Mouse (Mus musculus) kidney, adult 2 months (tissue): ENCODE results near the gene Srgap1. TPM values are rescaled to one million over a fixed set of nuclear protein-coding genes. Genes with fewer than 3 reads are reported as not detected.
A peak's percentile ranks its signal among the peaks of the same experiment; 100 is the strongest.

Experiments used
- DNase-seq: peaks from one replicate; pipeline ENCODE4 v3.0.0; 2021
- H3K27ac ChIP-seq: fragments of 200-500 bp; 2 replicates; pipeline ENCODE4 v1.5.1; 2012; ENCODE audit warnings: low read depth, low read length, control low read depth, inconsistent platforms; ENCODE audit not compliant: insufficient read depth
- H3K27me3 ChIP-seq: fragments of 200-500 bp; replicated peaks from 2 replicates; pipeline ENCODE4 v1.6.1; 2012; ENCODE audit warnings: mild to moderate bottlenecking, moderate library complexity, low read length, inconsistent platforms; ENCODE audit not compliant: control insufficient read depth, insufficient read depth
- H3K36me3 ChIP-seq: fragments of 200-500 bp; 2 replicates; pipeline ENCODE4 v1.6.1; 2012; ENCODE audit warnings: mild to moderate bottlenecking, moderate library complexity, low read length, inconsistent platforms; ENCODE audit not compliant: control insufficient read depth, insufficient read depth
- H3K4me1 ChIP-seq: fragments of 200-500 bp; 2 replicates; pipeline ENCODE4 v1.6.1; 2011; ENCODE audit warnings: low read length; ENCODE audit not compliant: control insufficient read depth, insufficient read depth
- H3K4me3 ChIP-seq: fragments of 200-500 bp; 2 replicates; pipeline ENCODE4 v1.5.1; 2011; ENCODE audit warnings: mild to moderate bottlenecking, low read depth, low read length, control low read depth; ENCODE audit not compliant: insufficient read depth
- CTCF ChIP-seq: fragments of 200-500 bp; conservative IDR thresholded peaks from 2 replicates; pipeline ENCODE4 v1.5.1; 2011; ENCODE audit warnings: low read depth, mild to moderate bottlenecking, control low read depth, low read length, moderate library complexity, mixed read lengths; ENCODE audit not compliant: insufficient read depth, insufficient read length
- POLR2A ChIP-seq: fragments of 200-500 bp; IDR thresholded peaks from one replicate; pipeline ENCODE4 v1.6.1; 2011; ENCODE audit warnings: low read depth, low read length, control low read depth
- WGBS: fragments of 180-500 bp; shearing (Covaris S2); methylation state at CpG from one replicate; pipeline ENCODE4 v1.1.7; 2018; 5-methylcytosine and 5-hydroxymethylcytosine counted together
- polyA plus RNA-seq: library from polyadenylated mRNA; depleted of rRNA; stranded (reverse); fragments of >200 nt; gene quantifications from 2 replicates; pipeline ENCODE4 v1.2.3, GENCODE M21; 2012

Gene Srgap1
- polyA plus RNA-seq, 1 experiment = 3.4 TPM

- no peak overlapping the region for H3K27ac ChIP-seq
- H3K27me3 ChIP-seq = no peaks in the 10 kb centered on the region
- no peaks in the 10 kb centered on the region for H3K36me3 ChIP-seq
- H3K4me1 ChIP-seq = no peaks in the 10 kb centered on the region
- no peak overlapping the region for H3K4me3 ChIP-seq
- DNase-seq = no peak
- 75% methylated on average over 5 of the region's 5 CpGs for WGBS
- no peak for TF ChIP-seq POLR2A
- TF ChIP-seq CTCF = no peak
These were observed 13.8 kb downstream of the Srgap1 start for GRCm38 (mm10) chr10:122033271-122033670.

- Histone ChIP-seq H3K4me3 (no peak overlapping the region), H3K4me1 (no peaks in the 10 kb centered on the region), H3K36me3 (no peaks in the 10 kb centered on the region), H3K27ac (no peak overlapping the region), H3K27me3 (no peaks in the 10 kb centered on the region)
- WGBS = 78% methylated on average over 5 of the region's 5 CpGs
- DNase-seq = no peak
- TF ChIP-seq POLR2A = no peak
- no peak for TF ChIP-seq CTCF
These were observed 16.7 kb downstream of the Srgap1 start for GRCm38 (mm10) chr10:122030420-122030819.

- Histone ChIP-seq H3K4me3 (no peak overlapping the region), H3K27ac (no peak overlapping the region), H3K36me3 (no peaks in the 10 kb centered on the region), H3K27me3 (no peaks in the 10 kb centered on the region), H3K4me1 (no peaks in the 10 kb centered on the region)
- TF ChIP-seq POLR2A (no peak), CTCF (no peak)
- WGBS = 17% methylated on average over 7 of the region's 7 CpGs
- peak; percentile 30 for DNase-seq
These were observed 17.4 kb downstream of the Srgap1 start for GRCm38 (mm10) chr10:122029738-122030137.

GRCm38 (mm10) chr10:122025198-122025597 is 21.9 kb downstream of the Srgap1 start:
- Histone ChIP-seq H3K27me3 (no peaks in the 10 kb centered on the region), H3K4me3 (no peak overlapping the region), H3K4me1 (no peaks in the 10 kb centered on the region), H3K27ac (no peak overlapping the region), H3K36me3 (no peaks in the 10 kb centered on the region)
- no peak for DNase-seq
- 94% methylated on average over 6 of the region's 6 CpGs for WGBS
- TF ChIP-seq POLR2A = no peak
- no peak for TF ChIP-seq CTCF

- H3K27me3 ChIP-seq = no peaks in the 10 kb centered on the region
- TF ChIP-seq POLR2A (no peak), CTCF (no peak)
- no peaks in the 10 kb centered on the region for H3K36me3 ChIP-seq
- H3K27ac ChIP-seq = no peak overlapping the region
- DNase-seq = no peak
- 0 out of 2 replicates have a peak, but pooled peaks cover 4% of the 10 kb centered on the region for H3K4me1 ChIP-seq
- 91% methylated on average over 5 of the region's 5 CpGs for WGBS
- H3K4me3 ChIP-seq = no peak overlapping the region
These were observed 26.2 kb downstream of the Srgap1 start for GRCm38 (mm10) chr10:122020906-122021305.

GRCm38 (mm10) chr10:122020255-122020654 is 26.9 kb downstream of the Srgap1 start:
- Histone ChIP-seq H3K27ac (no peak overlapping the region), H3K36me3 (no peaks in the 10 kb centered on the region), H3K4me3 (no peak overlapping the region), H3K27me3 (no peaks in the 10 kb centered on the region), H3K4me1 (0 out of 2 replicates have a peak, but pooled peaks cover 4% of the 10 kb centered on the region)
- TF ChIP-seq CTCF (no peak), POLR2A (no peak)
- DNase-seq = peak; percentile 24
- 73% methylated on average over 5 of the region's 5 CpGs for WGBS

GRCm38 (mm10) chr10:122018594-122019048 is 28.5 kb downstream of the Srgap1 start:
- Histone ChIP-seq H3K36me3 (no peaks in the 10 kb centered on the region), H3K27me3 (no peaks in the 10 kb centered on the region), H3K27ac (no peak overlapping the region), H3K4me3 (no peak overlapping the region), H3K4me1 (0 out of 2 replicates have a peak, but pooled peaks cover 4% of the 10 kb centered on the region)
- TF ChIP-seq CTCF = no peak
- no peak for TF ChIP-seq POLR2A
- DNase-seq = peak; percentile 64
- 29% methylated on average over 10 of the region's 10 CpGs for WGBS
